Mouse (Mus musculus): ENCODE data around the gene Kif21a. TPM values are rescaled to one million over a fixed set of nuclear protein-coding genes. Genes with fewer than 3 reads are reported as not detected.
A peak's percentile ranks its signal among the peaks of the same experiment; 100 is the strongest.

Gene Kif21a
- total RNA-seq, 1 experiment from 2014 or later = 1.9 TPM

DNA sequence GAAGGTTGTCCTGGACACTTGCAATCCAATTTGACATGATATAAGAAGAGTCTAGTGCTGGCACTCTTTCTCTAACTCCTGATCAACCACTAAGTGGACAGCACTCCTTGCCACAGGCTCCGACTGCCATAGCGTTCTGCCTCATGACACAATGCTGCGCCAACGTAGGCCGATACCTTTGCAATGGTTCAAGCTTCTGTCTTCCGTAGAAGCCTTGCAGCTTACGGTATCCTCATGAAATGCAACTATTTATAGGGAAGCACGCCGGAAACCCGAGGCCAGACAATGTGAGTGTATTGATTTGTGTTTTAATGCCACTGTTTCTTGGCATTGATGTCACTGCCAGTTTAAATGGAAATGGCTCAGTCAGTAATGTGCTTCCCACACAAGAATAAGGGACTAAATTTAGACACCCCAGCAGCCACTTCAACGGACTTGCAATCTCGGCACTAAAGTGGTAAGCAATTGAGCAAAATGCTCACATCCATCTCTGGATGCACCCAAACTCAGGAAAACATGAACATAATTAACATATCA lies 62.0 kb downstream of the Kif21a start:
- ATAC-seq (replicated peaks in 1 of 2; ENCODE audit: insufficient read depth in 1 of 2, low FRiP score in 2 of 2, low TSS enrichment in 1 of 2, low read depth in 1 of 2, poor library complexity in 2 of 2, severe bottlenecking in 2 of 2) = no peak

DNA sequence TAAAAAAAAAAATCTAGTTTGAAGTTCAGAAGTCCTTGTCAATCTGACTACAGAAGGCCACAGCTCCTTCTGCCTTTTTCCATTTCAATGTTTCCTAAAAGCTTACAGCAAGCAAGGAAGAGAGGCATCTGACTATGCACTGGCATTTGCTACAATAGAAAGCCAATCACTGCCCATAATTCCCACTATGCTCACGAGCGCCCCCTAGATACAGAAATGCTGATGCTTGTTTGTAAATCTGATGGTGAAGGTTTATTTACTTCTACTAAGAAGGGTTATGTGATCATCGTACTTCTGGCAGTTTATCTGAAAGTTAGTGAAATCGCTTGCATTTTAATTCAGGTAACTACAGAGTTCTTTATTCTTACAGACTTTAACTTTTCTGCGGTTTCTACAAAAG lies 73.8 kb downstream of the Kif21a start:
- no peak for ATAC-seq (replicated peaks in 1 of 2; ENCODE audit: insufficient read depth in 1 of 2, low FRiP score in 2 of 2, low TSS enrichment in 1 of 2, low read depth in 1 of 2, poor library complexity in 2 of 2, severe bottlenecking in 2 of 2)

DNA sequence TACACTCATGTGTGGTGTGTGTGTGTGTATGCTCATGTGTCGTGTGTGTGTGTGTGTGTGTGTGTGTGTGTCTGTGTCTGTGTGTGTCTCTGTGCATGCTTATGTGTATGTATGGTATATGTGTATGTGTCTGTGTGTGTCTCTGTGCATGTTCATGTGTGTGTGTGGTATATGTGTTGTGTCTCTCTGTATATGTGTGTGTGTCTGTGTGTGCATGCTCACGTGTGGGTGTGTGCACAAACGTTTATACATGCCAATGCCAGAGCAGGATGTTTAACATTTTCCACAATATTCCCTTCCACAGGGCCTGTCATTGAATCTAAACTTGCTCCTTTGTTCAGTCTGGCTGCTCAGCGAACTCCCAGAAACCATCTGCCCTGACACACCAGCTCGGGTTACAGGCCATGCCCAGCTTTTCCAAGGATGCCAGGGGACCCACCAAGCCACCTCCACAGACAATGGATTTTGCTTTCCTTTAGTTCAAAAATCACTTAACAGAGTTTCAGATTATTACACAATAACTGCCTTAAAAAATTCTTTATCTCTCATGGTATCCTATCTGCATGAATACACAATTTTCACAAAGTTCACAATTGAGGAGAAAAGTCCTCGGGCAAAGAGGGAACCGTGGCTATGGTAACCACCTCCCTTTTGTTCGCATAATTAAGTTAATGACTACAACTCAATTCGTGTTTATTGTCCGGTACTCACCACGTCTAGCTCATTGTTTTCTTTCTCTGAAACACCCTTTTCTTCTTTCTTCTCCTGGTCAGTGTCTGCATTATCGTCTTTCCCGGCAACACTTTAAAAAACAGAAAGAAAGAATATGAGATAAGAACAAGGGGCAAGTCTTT lies 77.6 kb downstream of the Kif21a start:
- ATAC-seq (replicated peaks in 1 of 2; ENCODE audit: insufficient read depth in 1 of 2, low FRiP score in 2 of 2, low TSS enrichment in 1 of 2, low read depth in 1 of 2, poor library complexity in 2 of 2, severe bottlenecking in 2 of 2) = no peak

DNA sequence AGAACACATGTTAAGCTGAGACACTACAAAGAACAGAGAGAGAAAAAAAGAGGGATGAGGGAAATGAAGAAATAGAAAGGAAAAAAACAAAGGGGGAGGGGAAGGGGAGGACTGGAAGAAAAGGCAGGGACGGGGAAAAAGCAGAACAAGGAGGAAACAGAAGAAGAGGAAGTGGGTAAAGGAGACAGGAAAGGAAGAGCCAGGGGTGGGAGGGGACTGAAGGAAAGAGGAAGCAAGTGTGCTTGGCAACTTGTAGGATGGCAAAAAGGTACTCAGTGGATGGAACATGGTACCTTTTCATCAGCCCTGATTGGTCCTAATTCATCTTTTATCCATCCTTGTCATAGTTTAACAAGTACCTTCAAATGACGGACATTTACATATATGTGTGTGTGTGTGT lies 86.4 kb downstream of the Kif21a start:
- ATAC-seq (replicated peaks in 1 of 2; ENCODE audit: insufficient read depth in 1 of 2, low FRiP score in 2 of 2, low TSS enrichment in 1 of 2, low read depth in 1 of 2, poor library complexity in 2 of 2, severe bottlenecking in 2 of 2) = peak; percentile 46 to 51; a peak in 2 of 4 replicates

DNA sequence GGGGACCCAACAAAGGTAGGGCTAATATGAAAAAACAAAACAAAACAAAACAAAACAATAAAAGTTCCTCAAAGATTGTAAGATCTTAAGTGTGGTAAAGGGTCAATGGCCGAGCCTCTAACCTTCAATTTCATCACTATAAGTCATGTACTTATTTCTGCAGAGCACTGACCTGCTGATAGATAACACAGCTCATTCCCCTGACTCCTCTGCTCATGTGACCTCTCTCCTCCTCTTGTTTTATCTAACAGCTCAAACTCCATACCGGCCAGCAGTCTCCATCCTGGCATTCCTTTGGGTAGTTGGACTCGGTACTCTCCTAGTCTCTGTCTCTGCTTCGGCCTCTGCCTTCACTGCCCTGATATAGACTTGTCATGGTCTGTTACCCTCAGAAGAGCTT lies 87.2 kb downstream of the Kif21a start:
- ATAC-seq (replicated peaks in 1 of 2; ENCODE audit: insufficient read depth in 1 of 2, low FRiP score in 2 of 2, low TSS enrichment in 1 of 2, low read depth in 1 of 2, poor library complexity in 2 of 2, severe bottlenecking in 2 of 2) = no peak

DNA sequence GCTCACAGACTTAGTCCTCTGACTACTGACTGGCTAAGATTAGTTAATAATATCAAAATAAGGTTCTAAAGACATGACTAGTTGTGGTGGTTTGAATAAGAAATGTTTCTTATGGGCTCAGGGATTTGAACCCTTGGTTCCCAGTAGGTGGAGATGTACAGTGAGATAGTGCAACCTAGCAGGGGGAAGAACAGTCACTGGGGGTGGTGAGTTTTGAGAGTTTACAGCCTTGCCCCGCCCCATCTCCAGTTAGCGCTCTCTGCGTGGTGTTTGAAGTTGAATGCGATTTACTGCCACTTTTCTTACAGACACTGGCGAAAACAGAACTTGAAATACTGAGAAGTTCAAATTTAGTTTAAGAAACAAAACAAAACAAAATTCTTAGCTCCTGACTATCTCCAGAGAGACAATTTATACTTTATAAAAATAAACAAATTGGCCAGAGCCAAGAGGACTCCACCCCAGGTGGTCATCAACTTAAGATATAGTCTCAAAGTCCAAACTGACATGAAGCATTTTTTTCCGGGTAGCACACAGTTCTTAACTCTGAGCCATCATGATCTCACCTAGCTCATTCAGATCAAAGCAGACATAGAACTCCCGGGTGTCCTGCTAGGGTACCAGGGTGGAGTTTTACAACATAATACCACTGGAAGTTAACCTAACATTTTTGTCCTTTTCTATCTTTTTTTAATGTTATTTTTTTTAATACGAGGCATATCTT lies 88.8 kb downstream of the Kif21a start:
- ATAC-seq (replicated peaks in 1 of 2; ENCODE audit: insufficient read depth in 1 of 2, low FRiP score in 2 of 2, low TSS enrichment in 1 of 2, low read depth in 1 of 2, poor library complexity in 2 of 2, severe bottlenecking in 2 of 2) = no peak

DNA sequence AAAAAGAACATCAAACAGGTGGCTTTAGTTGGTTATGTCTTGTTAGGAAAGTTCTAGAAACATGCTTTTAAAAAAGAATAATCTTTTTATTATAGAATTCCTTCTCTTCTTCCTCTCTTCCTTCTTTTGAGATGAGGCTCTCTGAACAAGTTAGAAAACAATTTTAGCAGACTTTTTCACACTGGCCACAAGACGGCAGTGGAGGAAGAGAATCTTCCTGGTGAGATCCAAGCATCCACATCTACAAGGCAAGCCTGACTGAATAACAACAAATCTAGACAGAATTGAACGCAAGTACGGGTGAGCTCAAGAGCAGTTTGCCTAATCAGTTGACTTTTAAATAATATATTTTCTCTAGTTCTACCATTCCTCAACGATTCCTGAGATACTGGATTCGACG lies 98.4 kb downstream of the Kif21a start:
- no peak for ATAC-seq (replicated peaks in 1 of 2; ENCODE audit: insufficient read depth in 1 of 2, low FRiP score in 2 of 2, low TSS enrichment in 1 of 2, low read depth in 1 of 2, poor library complexity in 2 of 2, severe bottlenecking in 2 of 2)

DNA sequence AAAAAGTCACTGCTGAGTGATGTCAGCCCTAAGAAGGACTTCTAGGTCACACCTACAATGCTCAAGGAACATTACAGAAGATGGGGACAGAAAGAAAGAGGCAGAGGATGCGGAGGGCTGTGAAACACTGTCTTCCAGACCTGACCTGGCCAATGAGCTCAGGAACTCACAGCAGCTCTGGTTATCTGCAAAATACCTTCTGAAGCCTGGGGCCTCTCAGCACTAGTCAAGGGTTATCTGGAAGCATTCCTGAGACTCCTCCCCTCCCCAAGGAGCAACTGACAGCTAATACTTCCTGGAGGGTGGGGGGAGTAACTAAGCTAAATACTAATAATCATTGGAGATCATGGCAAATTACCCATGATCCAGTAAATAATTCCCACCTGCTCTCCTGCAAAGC lies 111.3 kb downstream of the Kif21a start:
- ATAC-seq (replicated peaks in 1 of 2; ENCODE audit: insufficient read depth in 1 of 2, low FRiP score in 2 of 2, low TSS enrichment in 1 of 2, low read depth in 1 of 2, poor library complexity in 2 of 2, severe bottlenecking in 2 of 2) = no peak

DNA sequence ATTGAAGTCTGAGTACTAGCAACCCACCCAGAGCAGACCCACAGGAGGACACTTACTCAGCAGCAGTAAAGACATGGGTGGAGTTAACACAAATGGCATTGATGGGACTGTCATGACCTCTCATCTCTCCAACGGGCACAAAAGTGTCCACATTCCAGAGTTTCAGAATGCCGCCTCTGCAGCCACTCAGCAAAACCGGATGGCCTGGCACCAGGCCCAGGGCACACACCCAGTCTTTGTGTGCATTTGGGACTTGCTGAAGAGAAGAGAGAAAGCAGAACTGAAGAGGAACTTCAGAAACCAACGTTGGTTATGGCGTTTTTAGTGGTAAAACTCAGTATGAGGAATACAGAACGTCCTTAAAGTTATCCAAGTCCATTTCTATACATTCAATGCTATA lies 114.2 kb downstream of the Kif21a start:
- ATAC-seq (replicated peaks in 1 of 2; ENCODE audit: insufficient read depth in 1 of 2, low FRiP score in 2 of 2, low TSS enrichment in 1 of 2, low read depth in 1 of 2, poor library complexity in 2 of 2, severe bottlenecking in 2 of 2) = no peak

DNA sequence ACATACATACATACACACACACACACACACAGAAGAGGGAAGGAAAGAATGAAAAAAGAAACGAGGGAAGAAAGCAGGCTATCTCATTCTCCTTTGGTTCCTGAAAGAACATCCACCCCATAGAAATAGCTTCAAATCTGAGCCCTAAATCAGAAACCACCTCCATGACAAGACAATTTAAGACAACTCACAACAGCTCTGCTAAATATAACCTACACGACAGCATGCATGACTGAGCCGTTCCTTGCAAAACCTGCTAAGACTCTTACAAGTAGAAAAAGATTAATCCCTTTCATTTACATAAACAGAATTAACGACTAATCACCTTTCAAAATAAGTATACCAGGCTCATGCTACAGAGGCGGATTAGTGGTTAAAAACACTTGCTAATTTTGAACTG lies 118.3 kb downstream of the Kif21a start:
- no peak for ATAC-seq (replicated peaks in 1 of 2; ENCODE audit: insufficient read depth in 1 of 2, low FRiP score in 2 of 2, low TSS enrichment in 1 of 2, low read depth in 1 of 2, poor library complexity in 2 of 2, severe bottlenecking in 2 of 2)

DNA sequence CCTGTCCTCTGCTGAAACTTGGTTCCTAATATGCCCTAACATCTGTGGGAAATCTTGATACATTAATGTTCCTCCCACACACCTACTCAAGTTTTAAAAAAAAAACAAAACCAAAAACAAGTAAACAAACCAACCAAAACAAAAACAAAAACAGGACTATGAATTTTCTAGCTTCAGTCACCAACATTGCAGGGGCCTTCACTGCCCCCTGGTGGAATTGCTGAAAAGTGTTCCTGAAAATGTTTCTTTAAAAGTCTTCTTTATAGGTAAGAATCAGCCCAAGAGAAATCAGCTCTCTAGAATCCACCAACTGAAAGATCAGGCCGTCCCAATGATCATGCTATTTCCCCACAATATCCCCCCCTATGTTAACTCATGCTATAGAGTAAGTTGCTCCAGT lies 120.7 kb downstream of the Kif21a start:
- peak in 1 of 2 experiments; percentile 56; a peak in 3 of 4 replicates for ATAC-seq (replicated peaks in 1 of 2; ENCODE audit: insufficient read depth in 1 of 2, low FRiP score in 2 of 2, low TSS enrichment in 1 of 2, low read depth in 1 of 2, poor library complexity in 2 of 2, severe bottlenecking in 2 of 2)

DNA sequence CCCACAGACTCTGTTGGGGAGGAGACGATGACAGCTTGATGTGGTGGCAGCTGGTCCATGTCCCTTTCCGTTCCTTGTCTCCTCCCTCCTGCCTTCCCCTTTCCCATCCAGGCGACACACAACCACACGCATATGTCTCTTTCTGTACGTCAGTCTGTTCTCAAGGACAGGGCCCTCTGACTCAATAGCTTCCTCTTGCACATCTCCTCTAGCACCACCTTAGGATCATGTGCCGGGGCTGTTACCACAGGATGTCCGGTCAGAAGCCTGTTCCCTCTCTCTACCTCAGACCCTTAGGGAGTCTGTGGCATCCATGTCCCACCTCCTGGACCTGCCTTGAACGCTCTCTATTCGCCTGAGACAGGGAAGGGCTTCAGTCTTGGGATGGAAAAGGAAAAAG lies 153.3 kb downstream of the Kif21a start:
- no peak for ATAC-seq (replicated peaks in 1 of 2; ENCODE audit: insufficient read depth in 1 of 2, low FRiP score in 2 of 2, low TSS enrichment in 1 of 2, low read depth in 1 of 2, poor library complexity in 2 of 2, severe bottlenecking in 2 of 2)

DNA sequence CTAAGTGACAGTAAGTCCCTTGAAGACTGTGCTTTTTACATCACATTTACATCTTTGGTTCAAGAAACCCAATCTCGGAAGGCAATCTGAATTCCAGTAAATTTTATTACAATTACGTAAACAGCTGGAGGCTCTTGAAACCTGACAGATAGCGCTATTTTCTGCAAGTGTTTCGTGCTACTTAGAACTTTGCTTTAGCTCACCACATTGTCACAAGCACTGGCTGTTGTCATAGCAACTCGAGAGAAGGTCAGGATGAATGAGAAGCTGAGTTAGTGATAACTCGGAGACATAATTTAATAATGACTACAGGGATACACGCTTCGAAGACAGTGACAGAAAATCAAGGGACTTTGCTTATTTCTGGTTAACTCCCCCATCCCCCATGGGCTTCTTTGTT lies 162.3 kb downstream of the Kif21a start:
- no peak for ATAC-seq (replicated peaks in 1 of 2; ENCODE audit: insufficient read depth in 1 of 2, low FRiP score in 2 of 2, low TSS enrichment in 1 of 2, low read depth in 1 of 2, poor library complexity in 2 of 2, severe bottlenecking in 2 of 2)

Other genes with a start within 250 kb of the Kif21a start
- gene Abcd2, start 141.9 kb upstream of the Kif21a start, total RNA-seq (2017) = 5.3 and 13.8 TPM in 2 replicates
- not detected in 2 replicates for gene CN725425, start 149.5 kb upstream of the Kif21a start, total RNA-seq (2017)